Mouse (Mus musculus) myocyte (in vitro differentiated cells): ENCODE data around the gene Hoxa6.

Source experiments
- CEBPB ChIP-seq: IDR thresholded peaks from 2 replicates; pipeline ENCODE4 v1.6.1; 2011; ENCODE audit warnings: mild to moderate bottlenecking, moderate library complexity; ENCODE audit not compliant: poor library complexity, insufficient read depth, severe bottlenecking
- E2F4 ChIP-seq: IDR thresholded peaks from one replicate; pipeline ENCODE4 v1.6.1; 2011; ENCODE audit warnings: mild to moderate bottlenecking, control low read depth, moderate library complexity; ENCODE audit not compliant: insufficient read depth
- MAX ChIP-seq: IDR thresholded peaks from one replicate; pipeline ENCODE4 v1.6.1; 2011; ENCODE audit warnings: low read depth, mild to moderate bottlenecking, control low read depth
- MYOD1 ChIP-seq, 3 experiments: IDR thresholded peaks; one replicate each; pipeline ENCODE4 v1.6.1; 2011; ENCODE audit warnings: control low read depth in 2 of 3, low read depth in 2 of 3, mild to moderate bottlenecking in 2 of 3, moderate library complexity in 1 of 3; ENCODE audit not compliant: insufficient read length in 2 of 3, control insufficient read depth in 1 of 3
- MYOG ChIP-seq, 3 experiments: IDR thresholded peaks; one replicate each; pipeline ENCODE4 v1.6.1; 2011; ENCODE audit warnings: control low read depth in 2 of 3, low read depth in 2 of 3, mild to moderate bottlenecking in 2 of 3; ENCODE audit not compliant: insufficient read length in 2 of 3, control insufficient read depth in 1 of 3, insufficient read depth in 1 of 3
- POLR2A ChIP-seq: IDR thresholded peaks from one replicate; pipeline ENCODE4 v1.6.1; 2011; ENCODE audit warnings: low read depth, mild to moderate bottlenecking, control low read depth, moderate library complexity; ENCODE audit not compliant: insufficient read length
- POLR2AphosphoS2 ChIP-seq: IDR thresholded peaks from one replicate; pipeline ENCODE4 v1.6.1; 2011; ENCODE audit warnings: low read depth, control low read depth; ENCODE audit not compliant: insufficient read length
- REST ChIP-seq: IDR thresholded peaks from one replicate; pipeline ENCODE4 v1.6.1; 2011; ENCODE audit warnings: mild to moderate bottlenecking, control low read depth, moderate library complexity; ENCODE audit not compliant: insufficient read depth, insufficient read length
- SRF ChIP-seq: IDR thresholded peaks from one replicate; pipeline ENCODE4 v1.6.1; 2011; ENCODE audit warnings: low read depth; ENCODE audit not compliant: control insufficient read depth, insufficient read length
- TCF12 ChIP-seq: IDR thresholded peaks from one replicate; pipeline ENCODE4 v1.6.1; 2011; ENCODE audit warnings: mild to moderate bottlenecking, control low read depth; ENCODE audit not compliant: poor library complexity, insufficient read depth, severe bottlenecking
- TCF3 ChIP-seq: IDR thresholded peaks from one replicate; pipeline ENCODE4 v1.6.1; 2011; ENCODE audit warnings: low read depth, control low read depth; ENCODE audit not compliant: insufficient read length
- USF1 ChIP-seq: IDR thresholded peaks from one replicate; pipeline ENCODE4 v1.6.1; 2011; ENCODE audit warnings: low read depth, mild to moderate bottlenecking, control low read depth, moderate library complexity

DNA sequence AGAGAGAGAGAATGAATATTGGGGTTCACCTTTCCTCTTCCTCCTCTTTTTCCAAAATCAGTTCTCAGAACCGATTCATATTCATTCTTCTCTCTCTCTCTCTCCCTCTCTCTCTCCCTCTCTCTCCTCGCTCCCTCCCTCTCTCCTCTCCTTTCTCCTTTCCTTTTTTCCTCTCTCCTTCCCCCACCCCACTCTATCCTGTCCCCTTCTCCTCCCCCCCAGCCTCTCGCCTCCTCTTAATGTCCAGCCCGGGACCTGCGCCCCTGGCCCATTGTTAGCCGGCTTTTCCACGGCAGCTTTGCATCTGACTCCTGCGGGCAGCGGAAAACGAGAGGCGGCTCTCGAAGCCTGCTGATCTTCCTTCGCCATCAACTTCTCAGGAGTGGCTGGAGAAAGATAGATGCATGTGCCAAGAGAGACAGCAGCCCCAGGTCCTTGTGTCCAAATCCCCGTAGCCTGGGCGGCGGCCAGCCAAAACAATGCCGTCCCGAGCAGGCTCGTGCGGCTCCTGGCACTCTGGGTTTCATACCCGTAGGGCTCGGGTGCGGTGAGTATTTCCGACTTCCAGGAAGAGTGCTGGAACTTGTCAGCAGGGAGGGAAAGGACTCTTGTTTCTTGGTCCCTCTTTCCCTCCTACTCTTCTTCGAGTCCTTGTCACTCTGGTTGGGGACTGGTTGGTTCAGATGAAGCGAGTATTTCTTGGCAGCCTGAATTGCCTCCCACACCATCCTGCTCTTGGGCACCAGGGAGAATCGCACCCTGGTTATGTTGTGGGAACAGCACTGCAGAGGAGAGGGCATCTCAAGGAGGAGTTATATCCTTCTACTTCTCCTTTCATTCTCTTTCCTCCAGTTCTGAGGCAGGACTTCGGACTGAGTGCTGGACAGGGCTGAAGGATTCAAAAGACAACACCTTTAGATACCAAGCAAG is 42.8 kb downstream of the Hoxa6 start:
- TF ChIP-seq MAX (no peak), MYOG (IDR thresholded peaks at IDR 0.05; ENCODE audit: control insufficient read depth in 1 of 3, insufficient read depth in 1 of 3, insufficient read length in 2 of 3, low read depth in 2 of 3) (no peak), POLR2A (no peak), USF1 (no peak), POLR2AphosphoS2 (no peak), TCF12 (no peak), MYOD1 (IDR thresholded peaks at IDR 0.05; ENCODE audit: control insufficient read depth in 1 of 3, insufficient read length in 2 of 3, low read depth in 2 of 3) (no peak), REST (no peak), SRF (no peak), CEBPB (no peak), E2F4 (no peak), TCF3 (no peak)
